Mouse (Mus musculus): ENCODE data around the gene Fank1.
"Not testable (repeated sequence)": the region's sequence is repeated elsewhere in the genome, so short reads cannot be mapped to it uniquely, and the experiment has no call there.

Fank1 gene

DNA sequence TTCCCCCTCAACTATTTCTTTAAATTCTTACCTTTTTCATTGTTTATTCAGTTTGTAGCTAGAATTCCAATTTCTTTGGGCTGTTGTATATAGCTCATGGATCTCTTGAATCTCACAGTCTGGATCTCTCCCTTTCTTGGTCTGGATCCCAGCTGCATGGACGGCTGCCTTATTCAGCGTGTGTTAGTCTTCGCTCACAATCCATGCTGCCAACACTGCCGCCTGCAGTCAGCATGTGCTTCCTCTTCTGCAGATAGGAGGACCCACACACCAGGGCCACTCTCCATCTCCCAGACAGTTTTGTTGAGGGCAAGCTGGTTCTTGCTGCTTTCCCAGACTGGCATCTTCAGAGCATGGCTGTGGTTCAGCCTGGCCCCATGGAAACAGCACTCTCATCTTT lies 62.9 kb downstream of the Fank1 start:
- DNase-seq = no peak

DNA sequence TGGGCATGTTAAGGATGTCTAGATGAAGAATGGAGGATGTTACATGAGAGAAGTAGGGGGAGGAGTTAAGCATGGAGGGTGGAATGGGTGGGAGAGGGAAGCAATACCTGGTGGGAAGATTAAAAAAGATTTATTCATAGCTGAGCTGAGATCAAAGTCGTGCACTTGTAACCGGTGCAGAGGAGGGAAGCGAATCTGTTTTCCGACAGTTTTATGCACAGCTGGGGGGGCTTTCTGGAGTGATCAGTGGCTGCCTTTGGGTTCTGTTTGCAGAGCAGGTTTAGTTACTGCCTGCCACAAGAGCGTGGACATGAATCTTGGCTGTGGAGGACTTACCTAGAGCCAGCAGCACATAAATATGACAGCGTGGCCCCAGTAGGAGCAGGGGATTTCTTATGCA lies 65.4 kb downstream of the Fank1 start:
- no peak for DNase-seq

DNA sequence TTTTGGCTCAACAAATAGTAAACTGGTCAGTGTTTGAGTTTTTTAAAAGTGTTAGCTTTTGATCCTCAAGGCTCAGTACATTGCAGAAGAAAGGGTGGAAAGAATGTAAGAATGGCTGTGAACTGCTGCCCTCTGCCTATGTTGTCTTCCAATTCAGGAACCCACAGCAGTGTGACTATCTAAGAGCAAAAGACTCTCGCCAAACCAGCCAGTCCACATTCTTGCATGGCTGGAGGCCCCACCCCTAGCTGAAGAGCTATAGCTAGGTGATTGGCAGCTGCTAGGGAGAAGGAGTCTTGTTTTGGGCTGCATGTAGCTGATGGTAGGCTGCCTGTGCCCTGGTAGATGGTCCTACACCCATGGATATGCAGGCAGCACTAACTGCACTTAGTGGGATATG lies 70.5 kb downstream of the Fank1 start:
- DNase-seq = no peak

DNA sequence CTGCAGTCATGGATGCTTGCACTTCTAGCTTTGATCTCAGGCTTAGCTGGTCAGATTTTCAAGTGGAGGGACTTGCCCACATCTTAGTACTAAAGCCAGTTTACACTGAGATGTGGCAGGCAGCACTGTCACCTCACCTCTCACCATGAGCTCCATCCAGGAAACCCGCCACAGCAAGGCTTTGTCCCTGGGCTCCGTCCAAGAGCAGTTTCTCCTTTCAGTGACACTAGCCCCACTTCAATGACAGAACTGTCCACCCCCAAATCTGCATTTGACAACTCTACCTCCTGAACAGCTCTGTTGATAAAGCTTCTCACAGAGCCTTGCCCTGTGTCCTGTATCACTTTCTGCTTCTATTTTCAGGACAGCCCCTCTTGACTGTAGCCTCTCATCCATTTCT lies 71.5 kb downstream of the Fank1 start:
- DNase-seq = no peak

DNA sequence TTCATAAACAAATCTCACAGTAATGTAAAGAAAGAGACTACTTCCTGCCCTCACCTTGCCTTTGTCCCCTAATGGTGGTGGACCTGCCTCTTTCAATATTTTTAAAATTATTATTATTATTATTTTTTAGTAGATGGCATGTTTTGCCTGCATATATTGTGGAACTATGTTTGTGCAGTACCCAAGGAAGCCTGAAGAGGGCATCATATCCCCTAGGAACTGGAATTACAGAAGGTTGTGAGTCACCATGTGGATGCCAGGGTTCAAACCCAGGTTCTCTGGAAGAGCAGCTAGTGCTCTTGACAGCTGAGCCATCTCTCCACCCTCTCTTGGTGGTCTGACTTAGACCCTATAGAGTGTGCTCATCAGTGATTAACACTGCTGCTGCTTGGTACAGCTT lies 74.1 kb downstream of the Fank1 start:
- DNase-seq = no peak

DNA sequence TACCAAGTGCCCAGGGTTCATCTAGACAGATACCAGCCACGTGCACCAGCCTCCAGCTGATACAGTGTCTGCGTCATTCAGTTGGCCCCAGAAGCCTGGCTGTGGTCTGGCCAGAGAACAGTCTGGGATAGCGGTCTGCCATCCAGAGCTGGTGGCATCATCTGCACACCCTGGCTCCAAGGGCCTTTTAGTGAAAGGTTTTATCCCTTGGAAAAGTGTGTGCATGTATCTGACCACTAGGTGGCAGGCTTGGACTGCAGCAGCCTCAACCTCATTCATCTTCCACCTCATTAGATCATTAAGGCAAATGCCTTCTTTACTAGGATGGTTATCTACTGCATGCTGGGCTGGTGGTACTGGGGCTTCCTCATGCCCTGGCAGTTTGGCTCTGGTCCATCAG lies 79.6 kb downstream of the Fank1 start:
- no peak for DNase-seq

DNA sequence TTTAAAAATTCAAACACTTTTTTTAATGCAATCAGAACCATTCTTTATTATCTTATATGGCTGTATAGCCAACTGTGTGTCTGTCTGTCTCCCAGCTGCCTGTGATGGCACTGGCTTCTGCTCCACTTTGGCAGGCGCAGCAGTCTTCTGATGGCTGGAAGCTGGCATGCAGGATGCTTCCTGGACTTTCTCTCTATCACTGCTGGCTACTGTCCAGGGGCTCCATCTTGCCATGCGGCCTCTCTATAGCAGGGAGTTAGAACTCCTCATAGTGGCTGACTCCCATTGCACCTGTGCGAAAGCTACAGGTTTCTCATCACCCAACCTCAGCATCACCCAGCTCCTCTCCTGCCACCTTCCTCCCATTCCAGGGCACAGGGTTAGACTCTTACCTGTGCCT lies 81.8 kb downstream of the Fank1 start:
- no peak for DNase-seq

DNA sequence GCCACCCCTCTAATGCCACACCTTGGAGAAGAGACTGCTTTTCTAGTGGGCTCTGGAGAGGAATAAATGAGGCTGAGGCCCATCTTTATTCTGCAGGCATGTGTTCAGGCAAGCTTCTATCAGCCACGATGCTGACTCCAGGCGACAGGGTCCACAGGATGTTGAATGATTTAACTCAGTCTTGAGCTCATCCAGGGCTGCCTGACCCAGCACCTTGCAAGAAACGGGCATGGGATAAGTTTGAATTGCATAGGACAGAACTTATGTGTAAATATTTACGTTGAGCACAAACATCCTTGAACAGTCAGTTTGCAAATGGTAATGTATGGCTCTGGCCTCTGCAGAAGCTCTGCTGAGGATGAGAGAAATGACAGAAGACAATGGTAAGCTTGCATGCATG lies 82.9 kb downstream of the Fank1 start:
- DNase-seq = no peak

DNA sequence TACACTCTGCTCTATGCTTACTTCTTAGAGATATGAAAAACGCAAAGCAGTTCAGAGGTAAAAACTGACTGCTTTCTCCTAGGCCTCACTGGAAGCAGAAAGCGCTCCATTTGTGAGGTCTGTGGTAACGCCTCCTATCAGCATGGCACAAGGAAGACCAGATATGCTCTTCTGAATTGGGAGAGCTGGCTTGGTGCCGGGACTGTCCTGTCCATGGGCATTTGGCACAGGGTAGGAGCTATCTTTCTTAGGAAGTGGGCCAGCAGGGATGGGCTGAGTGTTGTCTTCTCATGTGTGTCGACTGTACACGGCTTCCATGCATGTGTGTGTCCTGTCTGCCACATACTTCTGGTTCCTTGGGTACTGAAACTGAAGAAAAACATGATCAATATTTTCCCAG lies 85.6 kb downstream of the Fank1 start:
- DNase-seq = no peak

DNA sequence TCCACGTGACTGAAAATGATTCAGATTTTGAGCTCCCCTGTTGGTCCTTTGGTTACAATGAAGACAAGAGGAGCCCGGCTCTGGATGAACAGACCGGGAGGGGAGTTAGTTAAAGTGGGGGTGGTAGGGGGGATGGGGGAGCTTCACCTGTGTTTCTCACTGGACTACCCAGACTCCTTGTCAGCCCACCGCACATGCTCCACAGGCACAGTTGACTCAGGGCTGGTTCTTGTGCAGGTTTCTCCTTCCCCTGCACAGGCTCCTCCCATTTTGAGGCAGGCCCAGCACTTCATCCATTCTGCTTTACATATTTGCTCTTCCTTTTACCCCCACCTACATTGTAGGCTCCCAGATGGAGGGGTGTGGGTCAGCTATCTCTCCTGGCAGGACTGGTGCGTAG lies 86.1 kb downstream of the Fank1 start:
- no peak for DNase-seq

DNA sequence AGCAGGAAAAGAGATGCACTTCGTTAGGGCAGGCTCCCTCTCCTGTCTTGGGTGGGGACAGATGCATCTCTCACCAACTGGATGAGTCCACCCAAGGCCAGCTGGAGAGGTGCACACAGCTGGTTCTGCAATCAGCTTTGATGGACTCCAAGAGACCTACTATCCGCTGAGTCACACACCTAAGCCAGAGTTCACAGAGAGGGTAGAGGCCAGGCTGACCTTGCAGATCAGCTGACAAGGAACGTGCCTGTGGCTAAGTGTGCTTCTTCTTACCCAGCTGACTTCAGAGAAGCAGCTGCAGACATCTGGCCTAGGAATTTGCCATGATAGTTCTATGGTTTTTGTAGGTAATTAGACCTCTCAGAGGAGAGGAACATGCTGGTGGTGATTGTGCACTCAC lies 86.5 kb downstream of the Fank1 start:
- no peak for DNase-seq

DNA sequence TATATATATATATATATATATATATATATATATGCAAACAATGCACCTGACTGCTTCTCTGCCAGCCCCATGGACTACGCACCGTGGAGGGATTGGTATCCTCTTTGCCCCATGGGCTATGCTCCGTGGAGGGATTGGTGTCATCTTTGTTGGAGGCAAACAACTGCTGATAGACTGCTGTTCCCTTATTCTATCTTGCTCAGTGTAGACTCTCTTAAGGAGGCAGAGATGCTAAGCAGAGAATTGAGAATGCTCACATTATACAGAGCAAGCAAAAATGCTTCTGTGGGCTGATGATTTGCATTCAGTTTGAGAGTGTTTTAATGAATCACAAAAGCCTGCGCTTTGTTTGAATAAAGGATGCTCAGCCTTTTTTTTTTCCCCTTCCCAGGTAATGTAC lies 87.0 kb downstream of the Fank1 start:
- DNase-seq = no peak

DNA sequence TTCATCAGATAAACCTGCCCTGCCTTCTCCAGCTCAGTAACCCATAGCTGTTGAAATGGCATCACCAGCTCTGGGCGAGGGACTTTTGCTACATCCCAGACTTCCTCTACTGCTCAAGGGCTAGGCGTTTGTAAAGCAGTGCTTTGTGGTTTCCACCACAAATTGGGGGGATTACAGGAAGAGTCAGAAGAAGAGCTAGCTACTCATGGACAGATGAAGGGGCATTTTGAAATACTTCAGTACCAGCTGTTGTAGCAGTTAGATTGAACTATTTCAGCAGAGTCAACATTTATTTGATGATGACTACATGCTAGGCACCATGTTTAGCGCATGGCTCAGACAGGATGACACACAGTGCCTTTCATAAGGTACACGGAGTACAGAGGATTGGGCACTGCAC lies 93.6 kb downstream of the Fank1 start:
- DNase-seq = no peak

DNA sequence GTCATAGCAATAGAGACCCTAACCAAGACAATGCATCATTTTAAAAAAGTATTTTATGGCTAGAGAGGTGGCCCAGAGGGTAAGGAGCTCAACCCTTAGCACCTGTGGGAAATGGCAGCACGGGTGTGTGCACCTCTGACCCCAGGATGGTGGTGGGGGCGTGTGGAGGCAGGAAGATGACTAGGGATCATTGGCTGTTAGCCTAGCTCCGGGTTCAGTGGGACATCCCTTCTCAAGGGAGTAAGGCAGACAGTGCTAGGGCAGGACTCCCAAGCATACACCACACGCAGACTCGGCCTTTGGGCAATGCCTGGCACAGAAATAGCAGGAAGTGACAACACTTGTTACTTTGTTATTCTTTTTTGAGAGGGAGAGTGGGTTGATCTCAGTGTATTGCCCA lies 96.0 kb downstream of the Fank1 start:
- no peak for DNase-seq

DNA sequence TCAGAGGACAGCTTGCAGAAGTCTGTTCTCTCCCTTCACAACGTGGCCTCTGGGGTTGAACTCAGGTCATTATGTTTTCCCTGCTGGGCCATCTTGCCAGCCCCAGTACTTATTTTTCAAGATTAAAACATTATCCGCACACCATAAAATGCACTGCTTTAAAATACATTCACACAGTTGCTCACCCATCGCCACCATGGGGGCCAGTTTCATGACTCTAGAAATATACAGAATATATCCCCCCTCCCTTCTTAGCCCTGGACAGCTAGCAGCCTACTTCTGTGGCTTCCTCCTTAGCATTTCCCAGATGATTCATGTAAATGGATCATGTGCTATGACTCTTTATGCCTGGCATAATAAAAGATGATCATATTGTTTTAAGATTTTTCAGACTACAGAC lies 99.5 kb downstream of the Fank1 start:
- DNase-seq = no peak

DNA sequence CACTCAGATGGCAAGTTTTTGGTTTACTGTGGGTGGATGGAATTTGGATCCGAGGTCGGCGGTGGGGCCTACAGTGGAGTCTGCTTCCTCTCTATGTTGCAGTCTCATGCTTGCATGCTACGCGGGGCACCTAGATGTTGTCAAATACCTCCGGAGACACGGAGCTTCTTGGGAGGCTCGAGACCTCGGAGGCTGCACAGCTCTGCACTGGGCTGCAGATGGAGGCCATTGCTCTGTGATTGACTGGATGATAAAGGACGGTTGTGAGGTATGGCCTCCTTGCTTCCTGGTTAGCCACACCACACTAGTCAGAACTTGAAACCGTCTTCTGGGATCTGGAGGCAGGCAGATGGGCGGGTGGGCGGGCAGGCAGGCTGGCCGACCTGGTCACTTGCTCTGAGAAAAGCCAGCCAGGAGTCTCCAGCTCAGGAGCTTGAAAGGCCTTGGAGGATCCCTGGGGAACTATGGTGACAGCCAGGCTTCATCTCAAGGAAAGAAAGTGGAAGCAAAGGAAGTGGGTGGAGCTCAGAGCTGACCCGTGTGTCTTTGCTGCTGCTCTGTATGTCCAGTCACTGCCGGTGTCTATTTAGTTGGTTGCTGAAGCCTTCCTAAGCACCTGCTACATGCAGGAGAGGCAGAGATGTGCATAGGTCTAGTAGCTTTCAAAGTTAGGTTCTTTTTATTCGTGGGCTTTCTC lies 100.1 kb downstream of the Fank1 start:
- no peak for DNase-seq

DNA sequence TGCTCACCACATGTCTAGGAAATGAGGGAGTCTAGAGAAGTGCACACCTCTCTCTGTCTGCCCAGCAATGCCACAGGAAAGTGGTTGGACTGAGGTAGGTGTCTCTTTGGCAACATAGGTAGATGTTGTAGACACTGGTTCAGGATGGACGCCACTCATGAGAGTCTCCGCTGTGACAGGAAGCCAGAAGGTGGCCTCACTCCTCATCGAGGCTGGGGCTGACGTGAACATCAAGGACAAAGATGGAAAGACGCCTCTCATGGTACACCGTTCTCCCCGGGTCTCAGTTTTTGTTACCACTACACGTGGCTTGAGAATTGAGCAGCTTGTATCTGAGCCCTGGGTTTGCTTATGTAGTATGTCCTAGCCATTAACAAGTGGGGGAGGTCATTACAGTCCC lies 103.1 kb downstream of the Fank1 start:
- DNase-seq = no peak

DNA sequence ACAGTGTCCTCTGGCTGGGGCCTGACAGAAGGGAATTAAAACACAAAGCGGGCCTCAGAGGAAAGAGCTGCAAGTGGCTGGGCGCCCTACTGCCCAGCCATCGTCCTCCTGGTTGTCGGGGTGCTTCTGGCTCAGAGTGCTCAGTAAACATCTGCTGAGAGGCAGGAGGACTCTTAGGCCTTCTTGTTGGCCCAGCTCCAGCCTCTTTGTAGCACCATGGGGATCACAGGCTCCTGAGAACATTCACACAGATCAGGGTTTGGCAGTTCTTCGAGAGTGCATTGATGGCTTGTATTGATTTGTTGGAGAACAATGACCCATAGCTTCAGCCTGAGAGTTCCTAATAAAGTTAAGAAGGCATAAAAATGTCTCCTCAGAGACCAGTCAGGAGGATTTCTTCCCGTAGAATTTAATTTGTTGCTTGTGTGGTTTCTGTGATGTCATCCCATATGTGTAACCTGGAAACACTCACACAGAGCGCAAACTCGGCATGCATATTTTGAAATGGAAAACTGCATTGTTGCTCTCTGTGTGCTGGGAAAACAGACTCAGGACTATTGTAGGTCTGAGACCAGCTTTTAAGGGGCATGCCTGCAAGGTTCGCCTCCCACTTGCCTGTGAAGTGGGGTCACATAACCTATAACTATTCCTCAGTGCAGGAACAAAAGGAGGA lies 108.2 kb downstream of the Fank1 start:
- not testable (repeated sequence) for DNase-seq

DNA sequence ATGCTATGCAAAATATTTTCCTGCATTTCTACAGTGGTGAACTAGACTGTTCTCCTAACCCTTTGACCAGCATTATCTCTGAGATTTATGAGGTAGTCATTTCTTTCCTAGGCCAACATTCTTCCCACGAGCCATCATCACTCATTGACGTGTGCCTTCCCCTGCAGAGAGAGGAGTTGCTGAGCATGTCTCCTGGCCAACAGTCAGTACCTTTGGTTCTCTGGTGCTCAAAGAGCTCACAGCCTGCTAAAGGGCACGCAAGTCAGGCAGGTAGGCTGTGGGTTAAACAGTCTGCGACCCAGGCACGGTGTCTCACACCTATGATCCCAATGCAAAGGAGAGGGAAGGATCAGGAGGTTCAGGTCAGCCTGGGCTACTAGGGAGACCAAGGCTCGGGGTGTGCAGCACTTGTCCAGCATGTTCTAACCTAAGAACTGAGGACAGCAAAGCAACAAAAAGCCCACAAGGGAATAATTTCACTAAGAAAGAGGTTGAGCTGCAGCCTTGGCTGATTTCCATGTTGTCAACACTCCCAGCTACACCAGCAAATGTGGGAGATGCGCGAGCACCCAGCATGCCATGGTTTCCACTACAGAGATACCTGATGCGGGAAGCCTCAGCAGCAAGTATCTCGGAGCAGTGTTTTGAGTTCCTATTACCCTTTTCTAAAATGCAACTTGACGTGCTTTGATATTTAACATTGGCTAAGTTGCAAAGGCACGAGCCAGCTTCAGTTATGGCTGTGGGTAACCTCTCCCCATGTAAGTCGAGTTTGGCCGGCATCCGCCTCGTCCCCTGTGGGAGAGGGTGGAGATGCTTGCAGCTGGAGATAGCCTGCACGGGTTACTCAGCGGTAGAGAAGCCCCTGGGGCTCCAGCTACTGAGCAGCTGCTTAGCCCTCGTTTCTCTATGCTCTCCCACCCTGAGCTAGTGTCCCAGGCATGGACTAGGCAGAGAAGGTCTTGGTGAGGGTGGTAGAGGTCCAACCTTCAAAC lies 112.6 kb downstream of the Fank1 start:
- no peak for DNase-seq

DNA sequence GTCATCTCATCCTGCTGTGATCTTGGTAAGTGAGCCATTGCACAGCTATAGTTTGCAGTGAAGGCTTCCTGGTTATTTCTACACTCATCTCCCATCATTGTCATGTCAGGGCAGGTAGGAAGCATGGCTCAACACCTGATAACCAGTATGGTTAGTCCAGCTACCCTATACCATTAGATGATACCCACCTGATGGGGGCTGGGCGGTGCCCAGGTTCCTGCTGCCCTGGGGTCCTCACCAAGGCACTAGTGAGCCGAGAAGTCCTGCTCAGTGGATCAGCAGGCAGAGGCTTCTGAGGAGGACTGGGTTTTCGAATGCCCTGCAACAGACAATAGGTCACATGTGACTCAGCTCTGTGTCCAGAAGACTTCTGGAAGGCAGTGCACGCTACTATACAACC lies 113.3 kb downstream of the Fank1 start:
- no peak for DNase-seq

DNA sequence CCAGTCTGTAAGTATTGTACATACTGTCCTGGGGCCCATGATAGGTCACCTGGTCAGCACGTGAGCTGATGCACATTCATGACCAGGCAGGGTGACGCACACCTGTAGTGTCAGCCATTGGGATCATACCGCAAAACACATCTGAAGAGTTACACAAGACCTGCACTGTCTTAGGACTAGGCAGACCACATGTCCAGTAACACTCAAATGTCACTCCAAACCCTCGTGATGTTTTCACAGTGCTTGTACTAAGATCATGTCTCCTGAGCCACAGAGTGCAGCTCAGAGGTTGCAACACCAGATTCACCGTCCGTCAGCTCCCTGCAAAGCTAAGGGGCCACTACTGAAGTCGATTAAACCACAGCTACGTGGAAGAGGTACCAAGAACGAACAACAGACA lies 114.6 kb downstream of the Fank1 start:
- no peak for DNase-seq

DNA sequence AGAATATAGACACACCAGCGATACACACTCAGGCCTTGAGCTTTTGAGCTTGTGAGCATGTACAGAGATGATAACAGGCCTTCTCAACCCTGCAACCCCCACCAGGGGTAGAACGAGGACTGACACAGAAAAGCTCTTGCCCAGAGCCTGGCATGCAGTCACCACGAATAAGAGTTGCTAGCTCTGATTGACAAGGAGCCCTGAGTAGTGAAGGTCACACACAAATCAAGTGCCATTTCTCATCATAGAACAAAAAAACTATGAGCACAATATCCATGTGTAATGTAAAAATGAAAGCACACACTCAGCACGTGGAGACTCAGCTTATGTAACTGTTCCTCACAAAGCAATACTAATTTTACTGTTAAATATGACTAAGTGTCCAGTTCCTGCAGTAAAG lies 115.1 kb downstream of the Fank1 start:
- DNase-seq = no peak

DNA sequence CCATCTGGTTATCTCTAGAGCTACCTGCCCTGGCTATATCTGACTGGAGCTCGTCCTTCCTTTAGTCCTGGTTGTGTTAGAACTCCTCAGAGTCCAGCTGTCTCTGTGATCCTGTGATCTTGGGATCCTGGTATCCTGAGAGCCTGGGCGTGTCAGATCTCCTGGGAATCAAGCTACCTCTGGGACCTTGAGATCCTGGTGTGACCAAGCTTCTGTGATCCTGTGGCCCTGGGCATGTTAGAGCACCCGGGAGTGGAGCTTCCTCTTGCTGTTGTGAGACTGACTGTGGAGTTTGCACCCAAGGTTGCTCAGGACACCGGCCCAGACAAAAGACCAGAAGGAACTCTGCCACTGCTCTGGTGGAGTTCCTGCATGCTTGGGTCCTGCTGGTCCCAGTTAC lies 122.7 kb downstream of the Fank1 start:
- no peak for DNase-seq

DNA sequence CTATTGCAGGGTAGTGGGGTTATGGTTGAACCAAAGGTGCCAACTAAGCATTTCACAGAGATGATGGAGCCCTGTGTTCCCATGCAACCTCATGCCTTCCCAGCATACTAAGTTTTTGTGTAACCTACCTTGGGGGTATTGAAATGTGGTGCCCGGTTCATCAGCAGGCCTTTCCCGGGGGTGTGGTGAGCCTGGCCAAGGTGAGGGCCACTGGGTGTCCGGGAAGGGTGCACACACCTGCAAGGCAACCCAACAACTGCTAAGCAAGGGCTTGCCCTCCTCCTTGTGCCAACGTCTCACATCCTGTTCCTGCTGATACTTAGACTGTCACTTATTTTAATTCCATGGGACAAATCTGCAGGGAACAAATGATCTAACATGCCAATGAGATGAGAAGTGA lies 132.3 kb downstream of the Fank1 start:
- no peak for DNase-seq

Measured in thymus, adult 18-20 months (tissue).